Mouse (Mus musculus): ENCODE measurements around the gene Rbl1.

DNA sequence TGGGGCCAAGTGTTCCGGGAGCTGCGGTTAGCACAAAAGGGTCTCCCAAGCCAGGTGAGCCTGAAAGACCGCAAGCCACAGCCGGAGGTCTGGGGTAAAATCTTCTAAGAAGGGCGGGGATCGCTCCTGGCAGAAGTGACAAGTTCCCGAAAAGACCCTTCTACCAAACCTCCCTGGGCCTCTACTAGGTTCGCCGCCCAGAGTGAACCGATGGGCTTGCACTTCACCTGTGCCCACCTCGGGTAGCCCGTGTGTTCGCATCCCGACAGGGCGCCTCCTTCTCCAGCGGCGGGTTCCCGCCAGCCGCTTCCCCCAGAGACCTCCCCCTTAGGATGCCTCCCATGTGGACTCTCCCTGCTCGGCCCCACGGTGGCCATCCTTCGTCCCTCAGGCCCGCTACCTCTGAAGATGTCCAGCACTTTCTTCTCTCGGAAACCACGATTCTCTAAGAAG is 69.8 kb downstream of the Rbl1 start:
- TF ChIP-seq CTCF (IDR thresholded peaks at IDR 0.05; ENCODE audit: low read depth): no peak
- TF ChIP-seq EP300 (optimal IDR thresholded peaks at IDR 0.05): no peak

Data from stomach, postnatal 0 days (tissue).